Mouse (Mus musculus): ENCODE results near the gene Prss50. TPM values are rescaled to one million over a fixed set of nuclear protein-coding genes. Genes with fewer than 3 reads are reported as not detected.

Gene Prss50
- total RNA-seq (2023) = not detected

DNA sequence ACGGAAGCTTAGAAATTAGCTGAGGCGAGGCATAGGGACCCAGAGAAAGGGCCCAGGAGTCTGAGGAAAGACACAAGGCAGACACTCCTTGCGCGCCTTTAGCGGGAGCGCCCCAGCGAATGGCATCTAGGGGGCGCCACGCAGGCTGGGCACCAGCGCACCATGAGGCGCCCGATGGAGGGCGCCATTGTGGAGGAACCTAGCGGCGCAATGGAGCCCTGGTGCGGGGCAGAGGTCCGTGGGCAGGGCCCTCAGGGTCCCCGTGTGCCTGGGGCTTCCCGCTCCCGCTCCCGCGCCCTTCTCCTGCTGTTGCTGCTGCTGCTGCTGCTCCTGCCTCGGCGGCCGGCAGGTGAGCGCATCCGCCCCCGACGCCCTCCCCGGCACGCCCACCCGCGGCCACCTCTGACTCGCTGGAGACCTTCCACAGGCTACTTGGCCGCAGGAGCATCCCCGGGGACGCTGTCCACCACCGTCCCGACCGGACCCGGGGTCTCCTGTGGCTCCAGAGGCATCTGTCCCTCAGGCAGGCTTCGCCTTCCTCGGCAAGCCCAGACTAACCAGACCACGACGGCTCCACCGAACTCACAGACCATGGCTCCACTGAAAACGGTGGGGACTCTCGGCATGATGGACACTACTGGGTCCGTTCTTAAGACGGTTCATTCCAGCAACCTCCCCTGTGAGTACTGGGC lies at the start of gene Prss50:
Gene Prss50, plus strand, starts transcription at position 187 of the 692 bp plus-strand sequence.

DNA sequence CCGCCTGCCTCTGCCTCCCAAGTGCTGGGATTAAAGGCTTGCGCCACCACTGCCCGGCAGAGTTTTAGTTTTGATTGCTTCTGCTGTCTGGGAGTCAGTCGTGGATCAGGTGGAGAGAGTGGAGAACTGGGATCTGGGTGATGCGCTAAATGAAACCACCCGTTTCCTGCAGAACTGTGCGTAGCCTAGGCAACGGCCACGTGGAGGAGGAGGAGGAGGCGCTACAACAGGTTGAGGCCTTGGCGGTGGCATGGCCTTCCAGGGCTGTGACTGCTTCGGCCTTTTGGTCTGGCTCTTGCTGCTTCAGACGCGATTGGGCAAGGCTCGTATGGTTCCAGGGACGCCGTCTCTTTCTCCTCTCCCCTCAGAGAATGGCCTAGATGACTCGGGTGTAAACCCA lies 44.0 kb upstream of the Prss50 start, which contains the start of gene Prss44:
Gene Prss44, plus strand, starts transcription at position 206 of the 400 bp plus-strand sequence.

DNA sequence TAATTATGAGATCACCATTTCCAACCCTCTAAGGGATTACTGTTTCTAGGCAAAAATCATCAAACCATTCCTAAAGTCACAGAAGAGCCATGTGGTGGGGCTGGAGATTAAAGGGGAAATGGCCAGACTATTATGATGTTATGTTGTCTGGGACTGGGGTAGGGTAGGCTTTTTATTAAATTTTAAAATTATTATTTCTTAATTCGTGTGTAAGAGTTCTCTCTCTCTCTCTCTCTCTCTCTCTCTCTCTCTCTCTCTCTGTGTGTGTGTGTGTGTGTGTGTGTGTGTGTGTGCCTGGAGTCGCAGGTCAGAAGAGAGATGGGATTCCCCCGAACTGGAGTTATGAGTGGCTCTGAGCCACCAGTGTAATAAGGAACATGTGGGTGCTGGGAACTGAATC lies 31.4 kb upstream of the Prss50 start, which contains the start of gene Prss43:
Gene Prss43, plus strand, starts transcription at position 301 of the 400 bp plus-strand sequence.

GRCm38 (mm10) chr9:110834411-110834810 lies 23.4 kb upstream of the Prss50 start, which contains the start of gene Prss45:
TSS of gene Prss45 (plus strand) at chr9:110834588.

GRCm38 (mm10) chr9:110844206-110844605 lies 13.6 kb upstream of the Prss50 start, which contains the start of gene Prss46:
TSS of gene Prss46 (plus strand) at chr9:110844506.

DNA sequence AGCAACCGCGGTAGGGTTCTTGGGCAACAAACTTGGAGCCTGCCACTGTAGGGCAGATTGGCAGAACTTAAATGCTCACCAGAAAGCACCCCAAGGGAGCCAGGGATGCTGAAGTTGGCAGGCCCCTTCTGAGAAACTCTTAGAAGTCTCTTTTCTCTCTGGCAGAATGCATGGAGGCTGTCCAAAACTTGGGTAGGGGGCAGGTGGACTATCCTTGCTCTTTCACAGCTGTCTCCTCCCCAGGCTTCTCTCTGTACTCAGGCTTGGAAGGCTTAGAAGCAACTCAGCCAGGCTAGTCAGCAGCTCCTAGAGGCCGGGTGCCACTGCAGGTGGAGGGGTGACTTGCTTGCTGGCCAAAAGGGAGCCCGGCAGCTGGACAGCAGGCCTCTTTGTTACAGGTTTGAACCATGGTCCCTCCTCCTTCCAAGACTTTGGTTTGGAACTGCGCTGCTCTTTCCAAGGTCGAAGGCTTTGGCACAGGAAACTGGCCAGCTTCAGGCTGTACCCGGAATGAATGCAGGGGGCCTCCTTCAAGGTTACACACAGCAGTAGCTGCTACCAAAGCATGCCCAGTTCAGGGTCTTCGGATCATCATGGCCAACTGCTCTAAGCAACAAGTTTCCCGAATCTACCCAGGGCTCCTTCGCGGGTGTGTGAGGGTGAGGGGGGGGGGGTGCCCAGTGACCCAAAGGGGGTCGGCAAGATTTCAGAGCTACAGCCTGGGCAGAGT lies 21.6 kb downstream of the Prss50 start, which contains the start of gene Als2cl:
Gene Als2cl, plus strand, starts transcription at position 680 of the 730 bp plus-strand sequence.

DNA sequence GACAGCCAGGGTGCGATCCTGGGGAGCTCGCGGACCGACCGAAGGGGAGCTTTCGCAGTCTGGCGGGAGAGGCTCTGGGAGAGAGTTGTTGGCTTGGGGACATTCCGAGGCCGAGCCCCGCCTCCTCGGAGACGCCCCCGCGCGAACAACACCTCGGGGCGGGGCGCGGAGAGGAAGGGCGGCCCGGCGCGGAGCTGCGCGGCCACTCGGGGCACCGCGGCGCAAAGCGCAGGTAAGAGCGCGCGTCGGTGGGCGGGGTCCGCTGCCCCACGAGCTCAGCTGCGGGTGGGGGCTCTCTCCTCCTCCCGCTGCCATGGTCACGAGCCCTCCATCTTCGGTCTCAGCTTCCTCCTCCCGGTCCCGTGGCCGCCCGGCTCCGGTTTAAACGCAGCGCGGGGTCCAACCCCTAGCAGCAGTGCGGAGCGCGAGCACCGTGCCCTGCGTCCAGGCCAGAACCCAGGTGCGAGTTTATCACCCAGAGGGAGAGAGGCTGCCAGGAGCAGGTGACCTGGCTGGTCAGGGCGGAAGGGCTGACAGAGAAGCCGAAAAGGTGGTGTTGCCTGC lies 22.3 kb downstream of the Prss50 start, which contains the start of gene Tmie:
Gene Tmie, minus strand, starts transcription at position 116 of the 564 bp plus-strand sequence.

Other genes starting within 250 kb of the Prss50 start
- 1 to 10 TPM; 2.7 to 3.8 TPM for gene Nradd, start 233.5 kb upstream of the Prss50 start, total RNA-seq (2023)
- gene Nbeal2, start 203.8 kb upstream of the Prss50 start, total RNA-seq (2023) = 10 to 100 TPM; 33.5 to 41.6 TPM
- gene Ccdc12, start 201.5 kb upstream of the Prss50 start, total RNA-seq (2023) = 10 to 100 TPM; 68.8 to 88.5 TPM
- under 1 TPM in 1 of 2 experiments, not detected in 1; 0.83 TPM for gene Myl3, start 116.1 kb upstream of the Prss50 start, total RNA-seq (2023)
- not detected for gene Pth1r, start 110.8 kb upstream of the Prss50 start, total RNA-seq (2023)
- not detected for gene Prss42, start 59.8 kb upstream of the Prss50 start, total RNA-seq (2023)
- gene Prss44, start 44.0 kb upstream of the Prss50 start, total RNA-seq (2023) = not detected
- not detected for gene Prss43, start 31.3 kb upstream of the Prss50 start, total RNA-seq (2023)
- not detected for gene Prss45, start 23.4 kb upstream of the Prss50 start, total RNA-seq (2023)
- not detected for gene Prss46, start 13.5 kb upstream of the Prss50 start, total RNA-seq (2023)
- 1 to 10 TPM in 1 of 2 experiments, under 1 TPM in 1; 0.68 to 1.1 TPM for gene Als2cl, start 21.9 kb downstream of the Prss50 start, total RNA-seq (2023)
- not detected for gene Tmie, start 22.1 kb downstream of the Prss50 start, total RNA-seq (2023)
- gene Fam240a, start 58.9 kb downstream of the Prss50 start, total RNA-seq (2023) = not detected
- not detected for gene Tdgf1, start 88.2 kb downstream of the Prss50 start, total RNA-seq (2023)
- gene Lrrc2, start 93.6 kb downstream of the Prss50 start, total RNA-seq (2023) = under 1 TPM in 1 of 2 experiments, not detected in 1; 0.38 TPM
- gene Rtp3, start 132.6 kb downstream of the Prss50 start, total RNA-seq (2023) = not detected
- 1 to 10 TPM; 2.3 to 4.3 TPM for gene Ltf, start 161.3 kb downstream of the Prss50 start, total RNA-seq (2023)
- 1 to 10 TPM; 2.8 to 4.6 TPM for gene Ccrl2, start 199.6 kb downstream of the Prss50 start, total RNA-seq (2023)

Data from B cell, adult 67 days (primary cell).